Mouse (Mus musculus) megakaryocyte, adult 5-6 weeks (primary cell): ENCODE results near the gene Gc. TPM values are rescaled to one million over a fixed set of nuclear protein-coding genes. Genes with fewer than 3 reads are reported as not detected.

Experiments
- ATAC-seq: 2 replicates; pipeline ENCODE4 v1.8.0; 2016; ENCODE audit warnings: mild to moderate bottlenecking, inconsistent platforms; ENCODE audit not compliant: poor library complexity, severe bottlenecking
- total RNA-seq, 2 experiments: library from RNA; stranded (forward) in 1 of 2; stranded (reverse) in 1 of 2; fragments of 153-499, 151-499 nt in 1 of 2; fragments of 221-1000, 200-1000 nt in 1 of 2; gene quantifications; 2 replicates each; pipeline versions ENCODE4 v1.2.3 to v1.2.4; 2015 to 2017

Gene Gc
- not detected in 2 replicates for total RNA-seq (2015)
- not detected in 2 replicates for total RNA-seq (2017)

DNA sequence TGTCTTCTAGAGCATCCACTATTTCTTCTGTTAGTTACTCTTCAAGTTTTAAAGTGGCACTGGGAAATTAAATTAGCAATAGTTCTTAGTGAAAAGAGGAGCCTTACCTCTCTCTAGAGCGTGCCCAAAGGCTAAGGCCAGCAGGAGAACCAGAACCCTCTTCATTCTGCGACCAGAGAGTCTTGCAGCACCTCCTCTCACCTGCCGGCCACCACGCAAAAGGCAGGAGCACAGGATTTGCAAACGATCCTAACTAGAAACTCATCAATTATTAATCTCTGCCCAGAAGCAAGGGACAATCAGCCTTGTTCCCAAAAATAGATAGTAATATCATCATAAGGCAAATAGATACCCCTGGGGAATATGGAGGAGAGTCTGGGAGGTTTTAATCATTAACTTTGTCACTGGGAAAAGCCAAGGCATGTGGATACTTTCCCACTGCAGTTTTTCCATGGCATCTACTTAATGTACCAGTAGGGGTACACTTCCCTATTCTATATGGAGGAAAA lies at the start of gene Gc:
Gene Gc, minus strand, starts transcription at position 345 of the 509 bp plus-strand sequence.
- ATAC-seq: no peak

DNA sequence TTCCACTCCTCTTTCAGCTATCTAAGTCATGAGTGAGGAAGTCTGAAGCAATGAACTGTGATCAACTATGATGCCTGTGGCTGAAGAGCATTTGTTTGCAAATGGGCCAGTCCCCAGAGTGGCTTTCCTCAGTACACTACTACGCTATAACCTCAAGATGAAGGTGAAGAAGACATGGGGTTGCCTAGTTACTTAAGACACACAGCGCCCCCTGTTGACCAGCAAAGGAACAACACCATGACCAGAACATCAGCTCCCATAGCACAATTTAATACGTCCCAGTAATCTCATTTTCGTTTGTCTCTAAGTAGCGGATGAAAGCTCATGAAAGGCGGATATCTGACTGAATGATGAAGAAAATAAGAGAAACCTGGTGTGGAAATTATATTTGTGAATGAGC lies 42.5 kb upstream of the Gc start:
- ATAC-seq: no peak

DNA sequence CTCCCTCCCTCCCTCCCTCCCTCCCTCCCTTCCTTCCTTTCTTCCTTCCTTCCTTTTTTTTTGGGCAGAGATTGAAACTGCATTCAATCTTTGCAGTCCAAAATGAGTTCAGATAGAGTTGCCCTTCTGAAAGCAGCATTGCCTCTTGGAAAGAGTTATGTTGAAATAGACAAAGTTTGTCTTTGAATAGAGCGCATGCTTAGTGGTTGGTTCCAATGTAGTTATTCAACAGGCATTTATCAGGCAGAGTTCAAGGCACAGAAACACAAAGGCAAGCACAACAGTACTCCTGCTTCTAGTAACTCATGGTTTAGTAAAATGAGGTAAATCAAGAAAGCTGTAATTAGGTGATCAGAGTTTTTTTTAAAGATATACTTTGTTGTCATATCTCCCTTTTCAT lies 34.9 kb upstream of the Gc start:
- ATAC-seq: no peak

DNA sequence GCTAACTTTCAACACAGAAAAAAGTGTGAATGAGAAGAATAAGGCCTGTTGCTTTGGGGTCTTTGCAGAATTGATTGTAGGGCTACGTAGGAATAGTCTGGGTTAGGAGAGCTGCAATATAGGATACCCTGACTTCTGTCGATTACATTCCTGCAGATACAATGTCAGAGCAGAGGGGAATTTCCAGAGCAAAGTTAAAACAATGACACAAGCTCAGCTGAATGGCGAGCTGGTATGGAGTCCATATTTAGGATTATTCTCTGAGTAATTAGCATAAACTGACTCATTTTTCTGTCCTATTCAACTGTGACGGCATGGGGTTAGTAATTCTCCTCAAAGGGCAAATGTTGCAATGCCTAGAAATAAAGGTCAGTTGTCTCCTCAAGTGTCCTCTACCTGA lies 12.8 kb upstream of the Gc start:
- ATAC-seq: no peak

DNA sequence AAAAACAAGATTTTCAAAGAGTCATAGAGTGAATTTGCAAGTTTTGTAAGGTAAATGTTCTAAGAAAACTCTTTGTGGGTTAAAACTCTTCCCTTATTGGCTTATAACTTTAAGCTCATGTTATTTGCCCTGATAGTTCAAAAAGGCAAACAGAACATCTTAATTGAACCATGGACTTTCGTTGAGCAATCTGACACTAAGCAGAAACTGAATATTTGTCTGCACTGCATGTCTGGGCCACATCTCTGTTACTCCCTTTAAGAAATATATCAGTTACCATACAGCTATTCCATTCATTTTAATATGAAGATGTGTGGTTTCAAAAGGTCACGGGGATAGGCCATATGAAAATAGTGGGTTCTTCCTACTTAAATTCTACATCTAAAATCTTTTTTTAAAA lies 10.2 kb upstream of the Gc start:
- ATAC-seq: no peak

DNA sequence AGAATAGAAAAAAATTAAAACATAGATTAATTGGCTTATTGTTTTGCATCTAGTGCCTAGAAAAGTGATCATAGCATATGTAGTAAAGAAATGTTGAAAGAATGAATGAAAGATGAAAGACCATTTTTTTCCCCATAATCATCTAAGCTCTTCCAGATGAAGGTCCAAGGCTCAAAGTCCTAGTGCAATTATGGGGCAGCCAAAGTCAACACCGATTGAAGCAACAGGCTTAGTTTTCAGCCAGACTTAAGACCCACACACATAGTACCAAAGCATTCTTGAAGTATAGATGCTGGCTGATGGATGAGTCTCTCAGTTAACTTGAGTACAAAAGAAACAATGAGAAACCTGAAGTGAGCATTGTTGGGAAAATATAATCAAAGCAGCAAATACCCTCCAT lies 9.3 kb upstream of the Gc start:
- ATAC-seq: no peak

DNA sequence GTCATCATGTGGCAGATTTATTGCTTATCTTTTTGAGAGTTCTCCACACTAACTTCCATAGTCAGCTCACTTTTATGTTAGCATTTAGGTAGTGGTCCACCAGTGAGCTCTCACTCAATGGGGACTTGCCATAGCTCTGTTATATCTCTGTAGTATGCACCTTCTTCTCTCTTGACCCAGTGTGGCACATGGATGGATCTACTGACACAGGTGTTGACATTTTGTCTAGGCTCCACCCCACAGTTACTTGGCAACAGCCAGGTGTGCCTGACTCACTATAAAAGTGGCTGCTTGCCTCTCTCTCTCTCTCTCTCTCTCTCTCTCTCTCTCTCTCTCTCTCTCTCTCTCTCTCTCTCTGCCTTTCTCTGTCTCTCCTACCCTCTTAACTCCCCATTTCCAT lies 8.6 kb upstream of the Gc start:
- no peak for ATAC-seq

DNA sequence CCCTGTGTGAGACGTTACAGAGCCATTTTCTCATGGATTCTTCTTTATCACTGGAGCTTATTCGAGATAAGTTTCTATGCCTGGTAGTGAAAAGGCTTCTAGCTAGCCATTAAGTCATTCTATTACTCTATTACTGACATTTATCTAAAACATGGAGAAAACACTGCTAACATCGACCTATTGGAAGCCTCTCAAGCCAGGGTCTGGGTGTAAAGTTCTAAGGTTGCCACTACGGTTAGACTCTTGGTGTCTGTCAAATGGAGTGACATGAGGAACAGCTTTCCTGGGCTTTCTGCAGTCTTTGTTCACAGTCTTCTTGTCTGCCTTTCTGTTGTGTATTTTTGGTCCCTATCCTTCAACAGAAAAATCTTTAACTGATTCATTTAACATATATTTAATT lies 4.1 kb upstream of the Gc start:
- no peak for ATAC-seq

DNA sequence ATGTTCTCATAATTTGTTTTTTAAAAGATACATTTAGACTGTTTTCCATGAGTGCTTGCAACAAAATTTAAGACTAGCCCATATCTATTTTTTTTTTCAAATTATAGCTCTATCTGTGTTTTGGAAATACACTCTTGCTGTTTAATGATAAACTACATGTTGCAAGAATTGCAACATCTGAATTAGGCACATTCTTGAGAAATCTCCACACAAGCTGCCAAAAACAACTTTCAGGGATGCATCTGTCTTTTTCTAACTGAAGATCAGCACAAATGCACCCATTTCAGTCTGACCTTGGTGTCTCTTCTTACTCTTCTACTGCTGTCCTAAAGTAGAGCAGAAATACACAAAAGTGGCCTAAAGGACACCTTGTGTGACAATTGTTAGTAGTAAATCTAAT lies 1.9 kb upstream of the Gc start:
- ATAC-seq: no peak

DNA sequence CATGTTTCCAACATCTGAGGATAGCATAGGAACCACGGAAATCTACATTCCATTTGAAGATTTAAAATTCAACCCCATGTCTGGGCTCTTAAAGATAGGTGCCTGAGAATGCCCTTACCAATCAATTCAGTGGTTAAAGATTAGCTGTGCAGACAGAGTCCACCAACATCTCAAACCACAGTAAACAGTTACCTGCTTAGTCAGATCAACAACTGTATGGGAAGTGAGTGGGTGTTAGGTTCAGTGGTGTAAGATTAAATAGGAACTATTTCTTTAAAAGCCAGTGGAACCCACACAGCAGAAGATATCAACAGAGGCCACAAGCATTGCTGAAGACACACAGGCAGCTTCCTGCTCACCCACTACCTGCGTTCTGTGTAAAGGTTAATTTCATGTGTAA lies 1.3 kb upstream of the Gc start:
- ATAC-seq: no peak

DNA sequence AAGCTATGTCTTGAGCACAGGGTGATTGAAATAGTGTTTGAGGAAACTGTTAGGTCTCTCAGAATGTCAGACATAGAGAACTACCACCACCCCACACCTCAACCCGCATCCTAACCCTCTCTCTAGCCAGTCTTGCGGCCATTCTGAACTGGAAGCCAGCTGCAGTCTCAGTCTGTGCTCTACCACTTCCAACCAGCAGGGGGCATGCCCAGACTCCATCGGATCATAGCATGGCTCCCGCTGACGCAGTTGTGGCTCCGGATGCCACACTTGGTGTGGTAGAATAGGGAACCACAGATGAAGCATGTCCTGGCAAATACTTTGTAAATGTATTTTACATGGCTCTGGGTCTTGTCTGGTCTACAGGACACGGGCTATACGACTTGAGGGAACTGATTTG lies 2.2 kb downstream of the Gc start:
- ATAC-seq: peak; percentile 47; the same call in 1 of the 2 replicates

DNA sequence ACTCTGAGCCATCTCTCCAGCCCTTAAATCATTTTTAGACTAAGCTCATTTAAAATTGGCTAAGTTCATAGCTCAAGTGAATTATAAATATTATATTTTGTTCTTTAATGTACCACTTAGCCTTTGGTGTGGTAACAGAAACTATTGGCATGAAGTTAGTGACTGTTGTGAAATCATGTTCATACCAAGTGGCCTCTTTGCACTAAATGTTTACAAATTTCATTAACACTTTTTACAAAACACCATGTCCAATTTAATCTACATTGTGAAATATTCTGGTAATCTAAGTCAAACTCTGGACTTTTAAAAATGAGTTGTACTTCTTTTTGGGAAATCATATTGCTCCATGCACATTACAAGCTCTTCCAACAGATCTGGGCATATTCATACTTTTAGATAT lies 6.9 kb downstream of the Gc start:
- ATAC-seq: no peak

DNA sequence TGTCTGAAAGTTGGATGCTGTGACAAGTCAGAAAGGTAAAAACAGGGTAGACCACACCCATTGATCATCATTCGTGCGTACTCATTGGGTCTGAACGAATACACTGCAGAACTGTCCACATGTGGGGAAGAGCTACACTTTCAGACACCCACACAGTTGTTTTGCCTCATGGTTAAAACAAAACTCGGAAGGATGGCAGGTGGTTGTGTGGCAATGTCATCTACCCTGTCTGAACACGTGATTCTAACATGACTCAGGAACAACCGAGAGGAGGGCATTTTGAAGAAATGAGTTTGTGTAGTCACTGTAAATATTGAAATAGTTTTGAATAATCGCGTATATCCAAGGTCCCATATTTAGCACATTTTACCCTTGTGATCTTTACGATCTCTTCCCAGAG lies 8.4 kb downstream of the Gc start:
- ATAC-seq: no peak

DNA sequence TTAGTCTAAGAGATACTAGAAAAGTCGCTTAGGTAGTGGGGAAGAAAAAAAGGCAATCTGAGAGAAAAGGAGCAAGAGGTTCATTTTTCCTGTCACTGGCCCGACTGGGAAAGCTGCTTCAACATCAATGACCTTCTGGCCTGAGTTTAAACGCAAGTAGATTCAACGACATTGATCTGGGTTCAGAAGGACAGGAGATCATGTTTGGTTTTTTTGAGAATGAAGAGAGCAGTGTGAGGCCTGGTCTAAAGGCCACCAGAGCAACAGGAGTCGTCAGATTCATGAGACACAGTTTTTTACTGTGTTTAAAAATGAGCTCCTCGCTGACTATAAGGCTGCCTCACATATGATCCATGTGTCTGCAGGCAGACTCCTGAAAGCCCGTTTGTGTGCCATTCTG lies 9.7 kb downstream of the Gc start:
- ATAC-seq: no peak

DNA sequence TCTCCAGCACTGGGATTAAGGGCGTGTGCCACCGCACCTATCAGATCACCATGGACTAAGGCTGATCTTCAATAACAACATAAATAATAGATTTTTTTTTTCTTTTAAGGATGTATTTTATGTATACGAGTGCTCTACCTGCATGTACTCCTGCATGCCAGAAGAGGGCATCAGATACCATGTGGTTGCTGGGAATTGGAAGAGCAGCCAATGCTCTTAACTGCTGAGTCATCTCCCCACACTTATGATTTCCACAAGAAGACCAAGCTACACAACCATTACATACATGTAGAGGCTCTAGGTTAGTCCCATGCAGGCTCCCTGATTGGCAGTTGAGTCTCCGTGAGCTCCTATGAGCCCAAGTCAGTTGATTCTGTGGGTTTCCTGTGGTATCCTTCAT lies 13.3 kb downstream of the Gc start:
- ATAC-seq: no peak

DNA sequence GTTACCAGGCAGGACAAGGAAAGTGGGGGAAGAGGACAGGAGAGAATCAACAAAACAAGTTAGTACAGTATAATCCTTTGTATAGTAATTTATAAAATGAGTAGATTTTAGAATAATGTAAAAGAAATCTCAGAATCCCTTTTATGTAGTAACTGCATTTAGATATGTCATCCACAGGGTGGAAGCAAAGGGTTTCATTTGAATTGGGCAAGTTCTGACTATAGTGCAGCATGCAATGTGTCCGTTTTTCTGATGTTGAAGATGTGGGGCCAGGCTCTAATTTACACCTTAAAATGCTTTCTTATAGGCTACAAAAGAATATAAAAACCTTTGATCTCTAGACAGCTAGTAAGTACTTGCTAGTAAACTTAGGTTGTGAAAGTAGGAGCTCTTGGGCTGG lies 46.2 kb downstream of the Gc start:
- no peak for ATAC-seq

DNA sequence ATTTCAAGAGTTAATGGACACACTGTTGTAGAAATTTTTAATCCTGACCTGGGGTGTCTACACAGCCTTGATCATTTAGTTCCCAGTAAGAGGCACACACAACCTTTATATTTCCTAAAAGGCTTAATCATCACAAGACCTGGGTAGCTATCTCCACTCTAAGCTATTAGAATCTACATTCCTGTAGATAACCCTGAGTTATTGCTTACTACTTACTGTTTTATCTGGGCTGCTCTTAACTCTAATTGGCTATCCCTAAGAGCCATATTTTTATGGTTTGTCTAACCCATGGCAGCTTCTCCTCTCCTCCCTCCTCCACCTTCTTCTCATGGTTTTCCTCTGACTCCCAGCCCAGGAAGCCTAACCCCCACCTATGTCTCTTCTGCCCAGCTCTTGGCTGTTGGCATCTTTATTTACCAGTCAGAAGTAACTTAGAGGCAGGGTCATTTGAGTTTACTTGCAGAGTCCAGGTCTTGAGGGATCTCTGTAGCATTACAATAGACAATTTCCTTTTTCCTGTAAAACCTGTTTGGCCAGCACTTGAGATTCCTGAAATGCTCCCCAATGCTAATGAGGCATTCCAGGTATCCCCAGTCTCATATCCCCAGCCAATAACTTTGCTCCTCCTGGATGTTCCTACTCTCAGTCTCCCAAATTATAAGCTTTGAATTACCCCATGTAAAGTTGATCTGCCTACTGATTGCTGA lies 50.2 kb downstream of the Gc start:
- ATAC-seq: no peak

DNA sequence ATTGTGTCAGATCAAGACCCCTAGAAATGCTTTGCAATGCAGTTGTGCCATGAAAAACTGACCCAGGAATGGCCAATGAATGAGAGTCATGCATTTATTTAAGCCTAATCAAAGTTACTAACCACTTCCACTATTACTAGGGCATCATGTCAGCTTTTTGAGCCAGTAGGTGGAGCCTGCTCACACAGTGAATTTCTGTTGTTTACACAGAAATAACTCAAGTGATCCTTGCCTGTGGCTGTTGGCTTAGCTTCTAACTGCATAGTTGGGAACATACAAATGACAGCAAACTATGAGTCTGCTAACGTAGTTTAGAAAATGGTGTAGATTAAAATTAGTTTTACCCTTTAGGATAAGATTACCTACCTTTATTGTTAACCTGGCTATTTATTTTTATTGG lies 52.6 kb downstream of the Gc start:
- no peak for ATAC-seq

DNA sequence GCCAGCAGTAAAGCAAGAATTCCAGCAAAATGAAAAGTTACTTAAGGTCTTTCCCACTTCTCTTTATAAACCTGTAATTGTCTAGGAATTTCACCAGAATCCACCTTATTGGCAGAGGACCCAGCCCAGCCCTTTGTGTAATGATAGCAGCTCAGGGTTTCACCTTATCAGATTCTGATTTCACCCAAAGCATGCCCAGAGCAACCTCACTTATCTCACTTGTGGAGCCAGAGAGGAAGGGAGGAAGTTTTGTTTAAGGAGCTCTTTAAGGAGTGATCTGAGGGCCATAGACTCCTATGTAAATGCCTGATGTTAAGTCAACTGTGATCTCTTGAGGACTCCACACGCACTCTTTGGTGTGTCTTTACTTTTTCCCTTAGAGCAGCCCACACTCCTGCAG lies 67.3 kb downstream of the Gc start:
- no peak for ATAC-seq

DNA sequence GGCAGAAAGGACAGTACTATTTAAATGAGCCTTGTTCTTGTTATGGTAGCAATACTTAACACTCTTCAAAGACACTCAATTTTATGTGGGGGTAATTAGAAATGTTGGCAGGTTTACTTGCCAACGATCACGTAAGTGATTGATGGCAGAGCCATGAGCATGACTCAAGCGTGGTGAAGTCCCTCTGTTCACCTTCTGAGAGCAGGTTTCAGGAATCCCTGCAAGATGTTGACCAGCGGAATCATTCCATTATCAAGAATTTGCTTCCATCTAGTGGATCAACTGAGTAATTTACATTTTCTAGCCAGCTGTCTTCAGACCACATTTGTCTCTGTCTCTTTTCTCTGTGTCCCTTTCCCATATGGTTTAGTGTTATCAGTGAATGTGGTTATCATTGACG lies 73.5 kb downstream of the Gc start:
- no peak for ATAC-seq

DNA sequence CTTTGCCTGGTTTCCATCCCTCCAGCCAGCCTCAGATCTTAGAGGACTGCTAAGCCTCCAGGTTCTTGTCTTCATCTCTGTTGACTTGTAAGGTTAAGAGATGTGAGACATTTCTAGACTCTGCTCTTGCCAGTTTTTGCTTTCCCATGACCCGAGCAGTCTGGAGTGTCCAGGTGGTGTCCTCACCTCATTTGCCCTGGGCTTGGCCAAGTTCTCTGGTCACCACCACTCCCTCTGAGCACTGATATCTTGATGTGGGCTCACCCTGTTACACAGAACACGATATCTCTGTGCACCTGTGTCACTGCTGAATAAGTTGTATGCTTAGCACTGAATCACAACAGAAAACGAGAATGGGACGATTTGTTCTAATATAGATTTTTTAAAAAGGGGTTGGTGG lies 76.4 kb downstream of the Gc start:
- ATAC-seq: no peak

DNA sequence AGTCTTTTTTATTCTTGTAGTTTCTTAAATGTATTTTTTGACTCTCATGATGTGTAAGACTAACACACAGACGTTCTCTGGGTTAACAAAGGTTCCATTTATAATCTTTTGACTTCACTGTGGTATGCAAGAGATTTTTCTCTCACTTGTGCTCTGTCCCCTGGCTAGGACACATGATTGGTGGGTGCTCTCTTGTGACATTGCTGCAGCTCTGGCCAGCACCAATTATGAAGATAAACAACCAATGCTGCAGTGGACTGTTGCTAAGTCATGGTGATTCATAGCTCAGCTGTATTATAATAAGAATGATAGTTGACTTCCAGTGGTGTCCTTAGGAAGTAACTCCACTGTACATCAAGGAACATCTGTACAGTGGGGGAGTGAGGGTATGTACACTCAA lies 87.6 kb downstream of the Gc start:
- ATAC-seq: no peak

DNA sequence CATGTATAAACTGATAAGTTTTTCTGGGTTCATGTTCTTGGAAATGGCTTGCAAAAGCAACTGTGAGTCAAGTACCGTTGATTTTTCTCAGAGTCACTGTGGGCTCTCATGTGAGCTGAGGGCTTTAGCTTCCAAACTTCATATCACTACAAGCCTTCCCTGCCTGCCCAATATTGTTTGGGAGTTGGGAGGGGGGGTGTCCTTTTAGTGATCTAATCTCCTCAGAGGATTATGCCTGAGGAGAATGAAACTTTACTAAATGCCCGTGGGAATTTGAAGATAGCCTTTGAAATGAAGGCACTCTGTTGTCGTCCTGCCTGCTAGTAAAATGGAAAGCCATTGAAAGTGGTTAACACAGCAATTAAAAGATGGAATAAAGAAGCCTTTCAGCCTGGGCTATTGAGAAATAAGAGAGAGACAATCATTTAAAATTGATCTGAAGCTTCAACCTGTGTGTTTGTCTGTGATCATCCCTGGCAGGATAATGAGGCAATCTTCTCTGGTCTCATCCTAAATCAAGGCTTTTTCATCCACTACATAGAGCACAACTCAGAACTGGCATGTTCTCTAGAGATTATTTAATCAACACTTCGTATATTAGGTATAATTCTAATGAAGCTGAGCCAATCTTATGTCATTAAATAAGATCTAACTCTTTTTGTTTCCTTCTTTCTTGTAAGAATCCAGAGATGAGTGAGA lies 89.5 kb downstream of the Gc start:
- ATAC-seq: no peak
